Mouse (Mus musculus) embryo, embryonic 9.5 days (tissue): Measurements from ENCODE around the gene Strip1.

Source experiments
- DNase-seq: peaks from one replicate; pipeline ENCODE4 v3.0.0-alpha.2; 2017; ENCODE audit errors: extremely low spot score

The Strip1 gene

GRCm38 (mm10) chr3:107627641-107628040 is 3.9 kb downstream of the Strip1 start:
- DNase-seq, result no peak

GRCm38 (mm10) chr3:107626751-107627150 is 4.7 kb downstream of the Strip1 start:
- DNase-seq, result no peak

- no peak for DNase-seq
These were observed 6.0 kb downstream of the Strip1 start for GRCm38 (mm10) chr3:107625536-107625935.

GRCm38 (mm10) chr3:107624424-107624823 is 7.1 kb downstream of the Strip1 start:
- DNase-seq, result no peak

- DNase-seq, result no peak
These were observed 9.0 kb downstream of the Strip1 start for GRCm38 (mm10) chr3:107622537-107622936.

GRCm38 (mm10) chr3:107621286-107622075 is 10.0 kb downstream of the Strip1 start:
- no peak for DNase-seq

GRCm38 (mm10) chr3:107619911-107620310 is 11.6 kb downstream of the Strip1 start:
- no peak for DNase-seq

- DNase-seq, result no peak
These were observed 13.7 kb downstream of the Strip1 start for GRCm38 (mm10) chr3:107617800-107618199.

- peak; percentile 65 for DNase-seq
These were observed 18.5 kb downstream of the Strip1 start for GRCm38 (mm10) chr3:107612902-107613525.

- DNase-seq, result no peak
These were observed 20.1 kb downstream of the Strip1 start for GRCm38 (mm10) chr3:107611394-107611793.

GRCm38 (mm10) chr3:107609376-107609775 is 22.1 kb downstream of the Strip1 start:
- DNase-seq, result no peak

- DNase-seq, result no peak
These were observed 22.7 kb downstream of the Strip1 start for GRCm38 (mm10) chr3:107608808-107609207.

- DNase-seq, result no peak
These were observed 24.3 kb downstream of the Strip1 start for GRCm38 (mm10) chr3:107607221-107607620.

- DNase-seq, result peak; percentile 65
These were observed 26.2 kb downstream of the Strip1 start for GRCm38 (mm10) chr3:107605304-107605703.

GRCm38 (mm10) chr3:107600127-107600526 is 31.4 kb downstream of the Strip1 start:
- DNase-seq, result no peak

GRCm38 (mm10) chr3:107597586-107598389 is 33.7 kb downstream of the Strip1 start:
- DNase-seq, result peak; percentile 44

- no peak for DNase-seq
These were observed 34.4 kb downstream of the Strip1 start for GRCm38 (mm10) chr3:107597134-107597533.

- peak; percentile 79 for DNase-seq
These were observed 34.9 kb downstream of the Strip1 start for GRCm38 (mm10) chr3:107596559-107596958.

- no peak for DNase-seq
These were observed 35.5 kb downstream of the Strip1 start for GRCm38 (mm10) chr3:107595938-107596461.

- DNase-seq, result peak; percentile 60
These were observed 36.1 kb downstream of the Strip1 start for GRCm38 (mm10) chr3:107595264-107595937.

- DNase-seq, result no peak
These were observed 36.7 kb downstream of the Strip1 start, which contains the start of gene Alx3 for GRCm38 (mm10) chr3:107594662-107595263. TSS of gene Alx3 (plus strand) at chr3:107595031.
